Mouse (Mus musculus) gastrocnemius, postnatal 10 days (tissue): ENCODE results near the gene Gorasp2. TPM values are rescaled to one million over a fixed set of nuclear protein-coding genes. Genes with fewer than 3 reads are reported as not detected.

Source experiments
- DNase-seq: peaks from one replicate; pipeline ENCODE4 v3.0.0; 2021; ENCODE audit warnings: mixed read lengths
- total RNA-seq, 2 experiments: library from RNA; stranded (reverse); gene quantifications; 2 replicates each; pipeline ENCODE4 v1.2.3; 2021

Gene Gorasp2
- total RNA-seq, 2 experiments from 2014 or later: 69.5 to 73.9 TPM

- DNase-seq: peak; percentile 15
These were observed 529 bp downstream of the Gorasp2 start, which contains the start of gene Gm26558 for GRCm38 (mm10) chr2:70661715-70662495. Gm26558 (minus strand) TSS chr2:70662108.

- no peak for DNase-seq
These were observed 2.4 kb downstream of the Gorasp2 start for GRCm38 (mm10) chr2:70663764-70664163.

GRCm38 (mm10) chr2:70667016-70667415, 5.6 kb downstream of the Gorasp2 start:
- DNase-seq: no peak

GRCm38 (mm10) chr2:70669241-70669640, 7.9 kb downstream of the Gorasp2 start:
- DNase-seq: no peak

- DNase-seq: no peak
These were observed 8.5 kb downstream of the Gorasp2 start for GRCm38 (mm10) chr2:70669896-70670295.

GRCm38 (mm10) chr2:70672476-70672875, 11.1 kb downstream of the Gorasp2 start:
- no peak for DNase-seq

GRCm38 (mm10) chr2:70673445-70674126, 12.2 kb downstream of the Gorasp2 start:
- no peak for DNase-seq

- DNase-seq: no peak
These were observed 20.9 kb downstream of the Gorasp2 start for GRCm38 (mm10) chr2:70682324-70682723.

GRCm38 (mm10) chr2:70688454-70689078, 27.2 kb downstream of the Gorasp2 start:
- no peak for DNase-seq

GRCm38 (mm10) chr2:70690195-70690594, 28.8 kb downstream of the Gorasp2 start:
- DNase-seq: no peak

GRCm38 (mm10) chr2:70695712-70696111, 34.3 kb downstream of the Gorasp2 start:
- no peak for DNase-seq

- DNase-seq: no peak
These were observed 39.5 kb downstream of the Gorasp2 start for GRCm38 (mm10) chr2:70700851-70701250.

- no peak for DNase-seq
These were observed 40.2 kb downstream of the Gorasp2 start for GRCm38 (mm10) chr2:70701571-70701970.

GRCm38 (mm10) chr2:70702403-70702802, 41.0 kb downstream of the Gorasp2 start:
- DNase-seq: no peak

- no peak for DNase-seq
These were observed 47.8 kb downstream of the Gorasp2 start for GRCm38 (mm10) chr2:70708986-70709730.

- DNase-seq: no peak
These were observed 48.9 kb downstream of the Gorasp2 start for GRCm38 (mm10) chr2:70710236-70710635.

- no peak for DNase-seq
These were observed 49.5 kb downstream of the Gorasp2 start for GRCm38 (mm10) chr2:70710878-70711277.

- no peak for DNase-seq
These were observed 62.4 kb downstream of the Gorasp2 start for GRCm38 (mm10) chr2:70723610-70724243.

- no peak for DNase-seq
These were observed 65.7 kb downstream of the Gorasp2 start for GRCm38 (mm10) chr2:70727089-70727488.

- DNase-seq: no peak
These were observed 74.2 kb downstream of the Gorasp2 start for GRCm38 (mm10) chr2:70735534-70735933.

- no peak for DNase-seq
These were observed 74.6 kb downstream of the Gorasp2 start for GRCm38 (mm10) chr2:70736008-70736407.

- no peak for DNase-seq
These were observed 80.5 kb downstream of the Gorasp2 start for GRCm38 (mm10) chr2:70741901-70742300.
